Mouse (Mus musculus) liver, embryonic 14.5 days (tissue): ENCODE measurements at regions not wholly inside any gene's neighbourhood (a gene's known extent, or its start where the extent isn't known, plus 50 kb on each side); places are given as distances from the start of the nearest gene placed in this dataset.

Experiments used
- ATAC-seq: fragments of 200-750 bp; cut with Nextera tagmentation; 2 replicates; pipeline ENCODE4 v1.8.0; 2017; ENCODE audit warnings: moderate number of reproducible peaks, mild to moderate bottlenecking, moderate library complexity; ENCODE audit not compliant: insufficient read depth
- DNase-seq, 3 experiments: peaks; one replicate each; pipeline ENCODE4 v3.0.0-alpha.2; 2012 to 2013; ENCODE audit warnings: low read depth in 3 of 3, low spot score in 3 of 3
- H3K27ac ChIP-seq: fragments of 300-500 bp; sonication (generic); 2 replicates; pipeline ENCODE4 v1.5.1; 2014; ENCODE audit warnings: moderate library complexity, mild to moderate bottlenecking, control low read depth, inconsistent platforms
- H3K27me3 ChIP-seq: fragments of 300-500 bp; sonication (generic); 2 replicates; pipeline ENCODE4 v1.6.1; 2014; ENCODE audit warnings: mild to moderate bottlenecking, low read length, moderate library complexity; ENCODE audit not compliant: control insufficient read depth, insufficient read depth
- H3K36me3 ChIP-seq: fragments of 300-500 bp; sonication (generic); replicated peaks from 2 replicates; pipeline ENCODE4 v1.6.1; 2014; ENCODE audit warnings: low read depth; ENCODE audit not compliant: control insufficient read depth, insufficient read depth
- H3K4me1 ChIP-seq, 2 experiments: fragments of 200-500 bp in 1 of 2; fragments of 300-500 bp in 1 of 2; sonication (generic) in 1 of 2; replicated peaks; 2 replicates each; pipeline ENCODE4 v1.6.1; 2012 to 2014; ENCODE audit warnings: antibody characterized with exemption in 1 of 2, inconsistent platforms in 1 of 2, low read length in 1 of 2; ENCODE audit not compliant: control insufficient read depth in 2 of 2, insufficient read depth in 2 of 2
- H3K4me2 ChIP-seq: fragments of 300-500 bp; sonication (generic); 2 replicates; pipeline ENCODE4 v1.6.1; 2014; ENCODE audit warnings: low read depth, mild to moderate bottlenecking, control low read depth, moderate library complexity
- H3K4me3 ChIP-seq, 2 experiments: fragments of 200-500 bp in 1 of 2; fragments of 300-500 bp in 1 of 2; sonication (generic) in 1 of 2; 2 replicates each; pipeline ENCODE4 v1.5.1; 2012 to 2014; ENCODE audit warnings: low read depth in 2 of 2, low read length in 2 of 2, mild to moderate bottlenecking in 2 of 2, control low read depth in 1 of 2, inconsistent platforms in 1 of 2, moderate library complexity in 1 of 2; ENCODE audit not compliant: insufficient read depth in 1 of 2
- H3K9ac ChIP-seq: fragments of 300-500 bp; sonication (generic); replicated peaks from 2 replicates; pipeline ENCODE4 v1.6.1; 2014; ENCODE audit warnings: mild to moderate bottlenecking, control low read depth, moderate library complexity
- H3K9me3 ChIP-seq: fragments of 300-500 bp; sonication (generic); 2 replicates; pipeline ENCODE4 v1.6.1; 2016; ENCODE audit warnings: low read length, mixed read lengths; ENCODE audit not compliant: control insufficient read depth
- CTCF ChIP-seq: IDR thresholded peaks from 2 replicates; pipeline ENCODE4 v1.5.1; 2016; ENCODE audit warnings: antibody characterized with exemption, low read depth, control low read depth
- EP300 ChIP-seq: IDR thresholded peaks from 2 replicates; pipeline ENCODE4 v1.6.1; 2016; ENCODE audit warnings: antibody characterized with exemption, low read depth
- WGBS: fragments of 180-500 bp; shearing (Covaris S2); extraction: QIAGEN DNeasy Blood & Tissue Kit; methylation state at CpG from one replicate; pipeline ENCODE4 v1.1.7; 2014; ENCODE audit not compliant: insufficient replicate concordance; 5-methylcytosine and 5-hydroxymethylcytosine counted together

DNA sequence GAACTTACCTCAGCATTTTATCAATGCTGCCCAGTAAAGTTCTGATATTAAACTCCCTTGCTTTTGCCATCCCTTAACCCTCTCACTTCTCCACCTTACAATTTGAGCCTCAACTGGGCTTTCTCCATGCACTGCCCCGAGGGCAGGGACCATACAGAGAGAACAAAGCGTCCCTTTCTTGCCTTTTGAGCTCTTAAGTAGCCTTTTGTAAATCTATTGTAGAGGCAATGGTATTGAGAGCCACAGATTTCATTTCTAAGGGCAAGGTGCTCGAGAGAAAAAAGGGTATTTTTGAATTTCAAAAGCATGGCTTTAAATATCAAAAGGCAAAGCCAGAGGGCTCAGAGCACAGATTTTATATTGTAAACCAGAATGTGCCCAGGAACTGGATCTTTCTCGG is 262.1 kb upstream of the 4931429L15Rik start:
- H3K27me3 ChIP-seq = no peaks in the 10 kb centered on the region
- H3K27ac ChIP-seq = no peak overlapping the region
- no peak for ATAC-seq
- no peaks in the 10 kb centered on the region for H3K36me3 ChIP-seq
- no peak overlapping the region for H3K9ac ChIP-seq
- no peak for TF ChIP-seq CTCF
- no peak for TF ChIP-seq EP300
- whole genome bisulfite sequencing = 23% methylated on average over 4 of the region's 4 CpGs
- no peak for DNase-seq
- H3K4me2 ChIP-seq = no peak overlapping the region
- H3K9me3 ChIP-seq = no peaks in the 10 kb centered on the region; the same call in 1 of the 2 replicates
- no peaks in the 10 kb centered on the region for H3K4me1 ChIP-seq
- no peak overlapping the region for H3K4me3 ChIP-seq

DNA sequence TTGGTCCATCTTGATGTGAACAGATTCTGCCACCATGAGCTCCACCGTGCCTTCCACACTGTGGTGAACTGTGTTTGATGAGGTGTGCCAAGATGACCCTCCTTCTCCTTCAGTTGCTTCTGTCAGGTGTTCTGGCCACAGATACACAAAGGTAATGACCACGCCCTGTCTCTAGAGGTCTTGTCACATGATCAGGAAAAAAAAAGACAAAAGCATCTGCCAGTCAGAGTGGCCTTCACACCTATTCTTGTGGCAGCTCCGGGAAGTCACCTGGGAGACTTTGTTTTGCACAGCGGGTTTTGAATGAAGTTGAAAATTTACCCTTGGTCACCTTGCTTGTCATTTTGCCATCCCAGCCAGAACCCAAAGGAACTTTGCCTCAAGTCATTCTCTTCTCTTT is 242.5 kb upstream of the 4931429L15Rik start:
- Histone ChIP-seq H3K4me2 (no peak overlapping the region), H3K9ac (no peak overlapping the region), H3K36me3 (no peaks in the 10 kb centered on the region), H3K27ac (no peak overlapping the region), H3K27me3 (no peaks in the 10 kb centered on the region), H3K4me1 (no peaks in the 10 kb centered on the region), H3K9me3 (no peaks in the 10 kb centered on the region), H3K4me3 (no peak overlapping the region)
- no peak for ATAC-seq
- DNase-seq = no peak
- WGBS = 61% methylated on average over 4 of the region's 4 CpGs
- no peak for TF ChIP-seq CTCF
- TF ChIP-seq EP300 = no peak

DNA sequence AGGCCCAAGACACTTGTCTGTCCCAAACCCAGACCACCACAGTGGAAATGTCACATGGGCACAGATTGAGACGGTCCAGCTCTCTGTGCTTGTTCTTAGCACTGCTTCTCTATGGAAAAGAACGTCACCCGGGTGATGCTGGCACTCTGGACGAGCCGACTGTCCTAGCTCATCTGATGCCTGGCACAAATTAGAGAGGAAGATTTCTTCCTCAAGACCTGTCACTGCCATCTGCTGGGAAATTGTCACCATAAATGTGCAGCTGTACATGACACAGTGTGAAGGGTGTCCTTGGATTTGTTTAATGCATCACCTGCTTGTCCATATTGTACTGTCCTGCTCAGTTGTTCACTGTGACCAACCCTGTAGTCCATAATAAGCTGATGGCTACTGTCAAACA is 238.7 kb upstream of the 4931429L15Rik start:
- Histone ChIP-seq H3K9ac (no peak overlapping the region), H3K27ac (no peak overlapping the region), H3K27me3 (no peaks in the 10 kb centered on the region), H3K4me3 (no peak overlapping the region), H3K4me2 (no peak overlapping the region), H3K36me3 (no peaks in the 10 kb centered on the region), H3K9me3 (no peaks in the 10 kb centered on the region), H3K4me1 (no peaks in the 10 kb centered on the region)
- no peak for DNase-seq
- ATAC-seq = no peak
- 50% methylated on average over 5 of the region's 5 CpGs for WGBS
- TF ChIP-seq EP300 (no peak), CTCF (no peak)

DNA sequence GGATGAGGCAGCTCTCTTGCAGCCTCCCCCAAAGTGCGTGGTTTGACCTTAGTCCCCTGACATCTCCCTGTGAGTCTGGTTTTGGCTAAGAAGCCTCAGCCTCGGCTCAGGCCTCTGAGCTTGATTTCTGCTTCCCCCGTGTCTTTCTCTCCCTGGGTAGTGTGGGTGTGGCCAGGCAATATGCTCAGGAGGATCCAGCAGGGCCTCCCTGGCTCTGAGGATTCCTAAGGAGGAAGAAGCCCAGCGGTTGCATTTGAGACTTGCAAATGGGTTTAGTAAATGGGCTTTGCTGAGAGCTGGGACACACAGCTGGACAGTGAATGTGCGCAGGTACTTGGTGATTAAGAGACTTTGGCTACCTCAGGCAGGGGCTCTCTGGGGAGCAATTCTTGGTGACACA is 238.0 kb upstream of the 4931429L15Rik start:
- no peak for TF ChIP-seq CTCF
- no peak for TF ChIP-seq EP300
- no peaks in the 10 kb centered on the region for H3K9me3 ChIP-seq
- ATAC-seq (no peak), DNase-seq (no peak)
- no peaks in the 10 kb centered on the region for H3K36me3 ChIP-seq
- no peaks in the 10 kb centered on the region for H3K27me3 ChIP-seq
- no peak overlapping the region for H3K9ac ChIP-seq
- no peak overlapping the region for H3K4me2 ChIP-seq
- no peak overlapping the region for H3K4me3 ChIP-seq
- 32% methylated on average over 5 of the region's 5 CpGs for WGBS
- H3K4me1 ChIP-seq = no peaks in the 10 kb centered on the region
- no peak overlapping the region for H3K27ac ChIP-seq

DNA sequence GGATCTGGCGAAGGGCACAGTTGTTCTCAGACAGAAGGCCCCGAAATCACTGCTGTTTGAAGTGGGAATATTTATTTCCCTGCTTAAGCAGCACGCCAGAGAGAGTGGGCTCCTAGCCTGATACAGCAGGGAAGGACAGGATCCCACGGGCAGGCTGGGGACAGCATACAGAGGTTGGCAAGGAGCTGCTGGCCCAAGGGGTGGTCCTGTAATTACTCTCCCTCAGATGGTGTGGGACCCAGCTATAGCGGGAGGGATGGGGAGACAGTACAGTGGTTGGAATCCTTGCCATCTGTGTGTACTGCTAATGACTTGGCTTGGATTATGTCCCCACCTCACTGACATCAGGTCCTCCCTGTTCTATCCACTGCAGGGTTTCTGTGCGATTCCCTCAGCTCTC is 235.4 kb upstream of the 4931429L15Rik start:
- no peaks in the 10 kb centered on the region for H3K36me3 ChIP-seq
- 42% methylated on average over 6 of the region's 6 CpGs for WGBS
- H3K4me1 ChIP-seq = no peaks in the 10 kb centered on the region
- no peak overlapping the region for H3K4me2 ChIP-seq
- no peaks in the 10 kb centered on the region for H3K27me3 ChIP-seq
- DNase-seq = no peak
- no peak for ATAC-seq
- H3K4me3 ChIP-seq = no peak overlapping the region
- no peaks in the 10 kb centered on the region for H3K9me3 ChIP-seq
- no peak overlapping the region for H3K27ac ChIP-seq
- no peak overlapping the region for H3K9ac ChIP-seq
- TF ChIP-seq CTCF = no peak
- no peak for TF ChIP-seq EP300
